Mouse (Mus musculus) T-helper 1 cell (primary cell): Measurements from ENCODE around the gene Pcgf1.

Source experiments
- in situ Hi-C: fragments of 300-600 bp; cut with MboI, MseI; formaldehyde crosslinking; loops from one replicate; pipeline ENCODE4 v1.15.1; 2025; ENCODE audit warnings: high pct_unique_total_duplicates

The Pcgf1 gene

DNA sequence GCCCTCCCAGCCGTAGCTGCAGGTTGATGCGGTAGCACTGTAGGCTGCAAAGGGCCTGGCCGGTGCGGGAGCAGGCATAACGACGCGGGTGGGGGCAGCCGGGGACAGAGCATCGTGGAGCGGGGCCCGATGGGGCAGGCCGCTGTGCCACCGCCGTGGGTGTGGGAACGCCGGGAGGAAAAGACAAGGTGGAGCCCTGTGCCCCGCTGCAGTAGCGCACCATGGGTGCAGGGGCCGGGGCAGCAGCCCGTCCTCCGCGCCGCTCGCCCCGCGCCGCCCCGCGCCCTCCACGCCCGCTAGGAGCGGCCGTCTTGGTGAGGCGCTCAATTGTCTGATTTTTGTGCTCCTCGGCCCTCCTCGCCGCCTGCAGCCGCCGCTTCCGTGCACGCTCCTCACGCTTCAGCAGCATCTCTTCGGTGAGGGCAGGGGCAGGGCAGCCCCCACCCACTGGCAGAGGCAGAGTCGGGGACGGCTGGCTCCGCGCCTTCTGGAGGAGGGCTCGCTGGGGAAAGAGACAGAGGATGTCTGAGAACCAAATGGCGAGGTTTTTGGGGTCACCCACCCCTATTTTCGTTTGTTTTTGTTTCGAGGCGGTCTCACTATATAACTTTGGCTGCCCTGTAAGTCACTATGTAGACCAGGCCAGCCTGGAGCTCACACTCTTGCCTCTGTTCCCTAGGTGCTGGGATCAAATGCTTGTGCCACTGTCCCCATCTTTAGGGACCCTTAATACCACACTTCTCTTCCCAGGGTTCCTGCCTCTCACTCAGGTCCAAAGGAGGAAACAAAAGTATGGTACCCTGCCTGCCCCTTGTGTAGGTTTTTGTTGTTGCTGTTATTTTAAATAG is 44.4 kb downstream of the Pcgf1 start:
- in situ Hi-C loops, result no loop called here

DNA sequence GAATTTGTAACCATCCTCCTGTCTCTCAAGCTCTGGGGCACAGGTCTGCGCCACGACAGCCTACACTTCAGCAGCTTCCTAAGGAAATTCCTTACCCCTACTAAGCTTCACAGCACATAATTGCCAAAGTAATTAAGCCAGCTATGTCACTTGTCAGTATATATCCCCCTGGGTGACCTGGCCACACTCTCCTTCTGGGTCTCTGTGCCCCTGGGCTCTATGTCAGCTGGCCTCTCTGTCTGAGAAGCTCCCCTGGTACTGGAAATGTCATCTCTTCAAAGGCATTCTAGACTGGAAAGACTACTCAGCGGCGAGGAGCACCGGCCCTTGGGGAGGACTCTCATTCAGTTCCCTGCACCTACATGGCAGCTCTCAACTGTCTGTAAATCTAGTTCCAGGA is 45.3 kb downstream of the Pcgf1 start:
- in situ Hi-C loops, result no loop called here

DNA sequence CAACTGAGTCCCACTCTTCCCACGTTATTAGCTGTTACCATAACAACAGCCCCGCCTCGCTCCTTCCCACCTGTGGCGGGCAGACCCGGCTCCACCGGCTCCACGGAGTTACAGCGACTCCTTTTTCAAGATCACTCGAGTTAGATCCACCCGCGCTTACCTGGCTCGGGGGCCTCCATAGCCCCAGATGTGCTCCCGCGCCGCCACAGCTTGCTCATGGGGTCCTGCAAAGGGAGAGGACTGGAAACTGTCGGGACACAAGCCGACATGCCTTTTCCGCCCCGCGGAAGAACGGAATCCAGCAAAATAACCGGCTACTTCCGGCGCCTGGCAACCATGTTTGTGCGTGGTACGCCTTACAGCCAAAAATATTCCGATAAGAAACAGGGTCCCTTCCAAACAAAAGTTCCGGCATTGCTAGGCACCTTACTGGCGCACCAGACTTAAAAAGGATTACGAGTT is 47.2 kb downstream of the Pcgf1 start:
- in situ Hi-C loops, result no loop called here

DNA sequence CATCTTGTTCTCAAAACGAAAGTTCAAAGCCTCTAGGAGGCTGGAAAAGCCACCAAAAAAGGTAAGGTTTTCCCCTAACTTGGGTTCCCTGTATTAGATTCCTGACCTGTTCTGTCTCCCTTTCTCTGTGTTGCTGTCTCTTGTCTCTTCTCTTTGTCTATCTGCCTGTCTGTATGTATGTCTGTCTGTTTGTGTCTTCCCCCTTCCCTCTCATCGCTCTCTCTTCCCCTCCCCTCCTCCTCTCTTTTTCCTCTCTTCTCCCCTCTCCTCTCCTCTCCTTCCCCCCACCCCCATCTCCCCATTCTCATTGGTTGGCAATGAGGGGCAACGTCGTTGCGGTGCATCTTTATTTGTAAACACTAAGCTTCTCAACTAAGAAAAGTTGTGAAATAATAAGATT is 47.7 kb downstream of the Pcgf1 start, which contains the start of gene Ino80b:
Gene Ino80b (minus strand): TSS at position 101 of the 400 bp plus-strand sequence.
- in situ Hi-C loops, result no loop called here

DNA sequence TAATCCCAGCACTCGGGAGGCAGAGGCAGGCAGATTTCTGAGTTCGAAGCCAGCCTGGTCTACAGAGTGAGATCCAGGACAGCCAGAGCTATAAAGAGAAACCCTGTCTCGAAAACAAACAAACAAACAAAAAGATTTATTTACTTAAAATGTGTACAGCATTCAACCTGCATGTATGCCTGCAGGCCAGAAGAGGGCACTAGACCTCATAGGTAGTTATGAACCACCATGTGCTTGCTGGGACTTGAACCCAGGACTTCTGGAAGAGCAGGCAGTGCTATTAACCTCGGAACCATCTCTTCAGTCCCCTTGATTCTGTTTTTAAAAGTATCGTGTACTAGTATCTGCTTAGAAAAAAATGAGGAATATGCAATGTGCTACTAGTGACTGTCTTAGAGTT is 49.8 kb downstream of the Pcgf1 start:
- in situ Hi-C loops, result no loop called here
